Comparison of ENCODE assay signal across 28 mouse cellular contexts in the genomic region with DNA sequence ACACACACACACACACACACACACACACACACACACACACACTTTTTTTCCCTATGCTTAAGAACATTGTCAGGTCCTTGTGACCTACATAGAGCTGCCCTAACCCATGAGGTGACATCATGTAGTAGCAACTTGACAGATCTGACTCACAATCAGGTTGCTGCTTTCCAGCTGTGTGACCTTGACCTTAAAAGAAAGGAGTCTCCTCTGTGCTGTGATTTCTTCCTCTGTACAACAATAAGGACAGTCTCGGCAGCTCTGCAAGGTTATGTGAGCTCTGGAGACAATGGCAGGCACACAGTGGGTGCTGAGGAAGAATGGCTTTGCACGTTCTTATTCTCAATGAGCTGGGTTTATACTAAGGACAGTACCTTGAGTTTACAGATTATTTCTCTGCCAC.
A peak's percentile ranks its signal among the peaks of the same experiment; 100 is the strongest.
DNase-seq lines count a peak whose midpoint lies in the region; TF ChIP-seq lines count a peak whose summit lies in the region.
"Had no signal": no experiment of that assay in that cellular context is flagged by ENCODE, and none has a peak within 500 bp of the region (broad histone marks: within the 10 kb centered on the region; RNA-seq: fewer than 3 reads in every experiment).

No protein-coding gene starts in this region.

- H3K27me3 ChIP-seq in ES-Bruce4 (ENCODE audit: control insufficient read depth, insufficient read depth, low read length, poor library complexity, severe bottlenecking) = no peaks in the 10 kb centered on the region
- H3K27me3 ChIP-seq: embryonic facial prominence, embryonic 15.5 days; forebrain, embryonic 12.5 days; intestine, embryonic 15.5 days; limb, embryonic 13.5 days had no signal

- H3K27ac ChIP-seq in ES-Bruce4 (ENCODE audit: insufficient read depth, low read length) (no peak overlapping the region), ES-E14 (ENCODE audit: insufficient read depth, low read depth, low read length, poor library complexity, severe bottlenecking) (no peak overlapping the region)
- H3K27ac ChIP-seq: embryonic facial prominence, embryonic 10.5 days; embryonic facial prominence, embryonic 15.5 days; forebrain, embryonic 12.5 days; hindbrain, postnatal 0 days; intestine, embryonic 15.5 days; kidney, postnatal 0 days; limb, embryonic 13.5 days; stomach, postnatal 0 days had no signal

- in situ Hi-C loops in ES-E14 (cut with MboI; ENCODE audit: low sequenced_read_pairs in 2 of 2, unreplicated experiment in 2 of 2) = no loop called here

- H3K4me1 ChIP-seq in ES-Bruce4 (ENCODE audit: control insufficient read depth, insufficient read depth, low read length) (no peaks in the 10 kb centered on the region), ES-E14 (ENCODE audit: control insufficient read depth in 2 of 2, insufficient read depth in 2 of 2, low read length in 2 of 2, poor library complexity in 1 of 2) (peaks cover 0 to 9% of the 10 kb centered on the region in 2 experiments; a peak in 2 of 4 replicates)
- H3K4me1 ChIP-seq: embryonic facial prominence, embryonic 15.5 days; intestine, embryonic 15.5 days; limb, embryonic 13.5 days had no signal

- peak; percentile 12 for DNase-seq in embryo, embryonic 10 days (ENCODE audit: low spot score)
- no peak for DNase-seq in embryo, embryonic 9.5 days (ENCODE audit: extremely low spot score)
- DNase-seq in ES-E14 (ENCODE audit: low read depth, low spot score) = peak; percentile 55
- peak; percentile 41 to 55 for DNase-seq in adrenal gland, postnatal 36 days
- no peak for DNase-seq in spleen, postnatal 4 days (ENCODE audit: low spot score in 2 of 2)
- no peak for DNase-seq in right cerebral cortex, postnatal 4 days
- DNase-seq: cerebellum, adult 9-10 months; cerebellum, postnatal 36 days; forebrain, postnatal 0 days; heart, postnatal 14 days; kidney, adult 2 months; kidney, postnatal 4 days; lung, postnatal 36 days; midbrain, embryonic 14.5 days; right cerebral cortex, postnatal 25 days; spleen, adult 18-20 months; thymus, adult 2 months; thymus, postnatal 36 days had no signal

- no peak for TF ChIP-seq POLR2A in ES-Bruce4 (IDR thresholded peaks at IDR 0.05; ENCODE audit: insufficient read depth, low read length)

- no peaks in the 10 kb centered on the region for H3K9me3 ChIP-seq in ES-Bruce4 (replicated peaks; ENCODE audit: control insufficient read depth, insufficient read depth, low read length, poor library complexity, severe bottlenecking)
- H3K9me3 ChIP-seq in ES-E14 (ENCODE audit: control insufficient read depth, insufficient read depth, low read depth, low read length) = no peaks in the 10 kb centered on the region
- H3K9me3 ChIP-seq: embryonic facial prominence, embryonic 10.5 days; embryonic facial prominence, embryonic 15.5 days; forebrain, embryonic 12.5 days; intestine, embryonic 15.5 days; limb, embryonic 13.5 days had no signal

- H3K36me3 ChIP-seq in ES-Bruce4 (ENCODE audit: control insufficient read depth, insufficient read depth, low read length, poor library complexity, severe bottlenecking) (no peaks in the 10 kb centered on the region), ES-E14 (ENCODE audit: control insufficient read depth, insufficient read depth, low read length, poor library complexity, severe bottlenecking) (no peaks in the 10 kb centered on the region)
- H3K36me3 ChIP-seq: embryonic facial prominence, embryonic 10.5 days; embryonic facial prominence, embryonic 15.5 days; forebrain, embryonic 12.5 days; G1E; intestine, embryonic 15.5 days; limb, embryonic 13.5 days had no signal

- H3K4me3 ChIP-seq in ES-Bruce4 (ENCODE audit: low read depth, low read length) (no peak overlapping the region), ES-E14 (ENCODE audit: insufficient read depth in 1 of 2, low read depth in 1 of 2, low read length in 2 of 2, poor library complexity in 1 of 2, severe bottlenecking in 1 of 2) (no peak overlapping the region)
- H3K4me3 ChIP-seq: embryonic facial prominence, embryonic 10.5 days; embryonic facial prominence, embryonic 15.5 days; forebrain, embryonic 12.5 days; intestine, embryonic 15.5 days; limb, embryonic 13.5 days had no signal

- H3K9ac ChIP-seq in ES-Bruce4 (ENCODE audit: low read depth, poor library complexity, severe bottlenecking) = no peak overlapping the region
- no peak overlapping the region for H3K9ac ChIP-seq in ES-E14 (ENCODE audit: insufficient read depth, low read depth, low read length, poor library complexity, severe bottlenecking)
- H3K9ac ChIP-seq: embryonic facial prominence, embryonic 15.5 days; forebrain, embryonic 12.5 days; forebrain, postnatal 0 days; intestine, embryonic 15.5 days; limb, embryonic 13.5 days had no signal

- TF ChIP-seq CTCF in ES-Bruce4 (IDR thresholded peaks at IDR 0.05; ENCODE audit: low read depth, low read length) = no peak

- TF ChIP-seq EP300 in ES-Bruce4 (IDR thresholded peaks at IDR 0.05; ENCODE audit: insufficient read depth, low read depth, low read length) = peak; percentile 82

TF ChIP-seq in ES-E14, 5 proteins besides CTCF, POLR2A, EP300 and RAD21:
- no peak for TF ChIP-seq ZC3H11A (IDR thresholded peaks at IDR 0.05; ENCODE audit: borderline replicate concordance, low read depth, low read length)
- TF ChIP-seq CHD2 (IDR thresholded peaks at IDR 0.05; ENCODE audit: low read depth, low read length) = no peak
- no peak for TF ChIP-seq MAFK (IDR thresholded peaks at IDR 0.05; ENCODE audit: insufficient read depth, low read depth, low read length)
- no peak for TF ChIP-seq HCFC1 (IDR thresholded peaks at IDR 0.05; ENCODE audit: borderline replicate concordance, insufficient read depth, low read length)
- TF ChIP-seq ZNF384 (IDR thresholded peaks at IDR 0.05; ENCODE audit: low read depth, low read length) = no peak

Comparison
In these comparisons a context has a peak if more than half of its experiments do, and no peak if none do; other contexts are left out.
1. DNase-seq: peak in embryo, embryonic 10 days (single experiment), ES-E14 (single experiment) and adrenal gland, postnatal 36 days (2 of 2); none in embryo, embryonic 9.5 days (single experiment), spleen, postnatal 4 days (0 of 2) and right cerebral cortex, postnatal 4 days (single experiment).